Comparison of ENCODE assay signal across 8 mouse cellular contexts in the genomic region with DNA sequence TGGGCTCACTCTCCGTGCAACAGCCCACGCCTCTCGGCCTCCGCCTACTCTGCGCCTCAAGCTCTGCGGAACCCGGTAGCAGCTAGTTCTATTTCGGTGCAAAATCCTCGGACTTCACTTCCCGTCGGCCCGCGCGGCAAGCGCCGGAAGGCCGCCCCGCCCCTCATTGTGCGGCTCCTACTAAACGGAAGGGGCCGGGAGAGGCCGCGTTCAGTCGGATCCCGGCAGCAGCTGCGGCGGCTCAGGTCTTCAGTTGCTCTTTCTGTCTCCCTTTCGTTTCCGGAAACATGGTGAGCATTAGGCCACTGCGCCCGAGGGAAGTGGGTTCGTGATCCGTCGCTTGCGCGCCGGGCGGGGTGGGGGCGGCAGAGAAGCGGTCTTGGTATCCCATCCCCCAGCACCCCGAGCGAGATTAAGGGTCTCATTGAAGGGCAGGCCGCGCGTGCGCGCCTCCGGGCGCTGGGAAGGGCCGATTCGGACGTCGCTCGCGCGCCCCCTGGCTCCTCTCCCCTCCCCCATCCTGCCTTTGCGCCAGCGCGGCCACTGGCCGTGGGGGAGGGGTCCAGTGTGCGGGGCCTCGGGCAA. TPM values are rescaled to one million over a fixed set of nuclear protein-coding genes. Genes with fewer than 3 reads are reported as not detected.
DNase-seq lines count a peak whose midpoint lies in the region; ATAC-seq and TF ChIP-seq lines count a peak whose summit lies in the region.

A gene (plus strand): TSS at position 143 of the 585 bp plus-strand sequence.

- H3K4me1 ChIP-seq in embryonic facial prominence, embryonic 13.5 days = peaks cover 38% of the 10 kb centered on the region
- peaks cover 10% of the 10 kb centered on the region; the same call in 1 of the 2 replicates for H3K4me1 ChIP-seq in kidney, adult 2 months (ENCODE audit: control insufficient read depth, insufficient read depth, low read length)
- H3K4me1 ChIP-seq in limb, embryonic 12.5 days (replicated peaks) = peaks cover 34% of the 10 kb centered on the region
- peaks cover 52% of the 10 kb centered on the region for H3K4me1 ChIP-seq in midbrain, embryonic 15.5 days
- H3K4me1 ChIP-seq in spleen, adult 2 months (ENCODE audit: control insufficient read depth, insufficient read depth, insufficient read length) = peaks cover 8% of the 10 kb centered on the region; the same call in 1 of the 2 replicates

- WGBS in embryonic facial prominence, embryonic 13.5 days = under 1% methylated on average over 62 of the region's 62 CpGs
- WGBS in kidney, adult 2 months = under 1% methylated on average over 62 of the region's 62 CpGs
- under 1% methylated on average over 62 of the region's 62 CpGs for WGBS in limb, embryonic 12.5 days
- WGBS in midbrain, embryonic 15.5 days = under 1% methylated on average over 62 of the region's 62 CpGs
- WGBS in spleen, adult 2 months = 1% methylated on average over 62 of the region's 62 CpGs

- peak within 1 kb of the TSS; percentile 97 for H3K9ac ChIP-seq in embryonic facial prominence, embryonic 13.5 days
- peak within 1 kb of the TSS; percentile 96 for H3K9ac ChIP-seq in limb, embryonic 12.5 days (replicated peaks)
- H3K9ac ChIP-seq in midbrain, embryonic 15.5 days = peak within 1 kb of the TSS; percentile 88

- H3K4me3 ChIP-seq in embryonic facial prominence, embryonic 13.5 days = peak within 1 kb of the TSS; percentile 99
- H3K4me3 ChIP-seq in kidney, adult 2 months (ENCODE audit: insufficient read depth, low read depth, low read length) = peak within 1 kb of the TSS; percentile 93
- peak within 1 kb of the TSS; percentile 99 for H3K4me3 ChIP-seq in limb, embryonic 12.5 days (replicated peaks)
- H3K4me3 ChIP-seq in midbrain, embryonic 15.5 days = peak within 1 kb of the TSS; percentile 83
- peak within 1 kb of the TSS; percentile 73 for H3K4me3 ChIP-seq in spleen, adult 2 months (ENCODE audit: extremely low read depth, insufficient read depth, insufficient read length)

- peaks cover 42% of the 10 kb centered on the region for H3K36me3 ChIP-seq in embryonic facial prominence, embryonic 13.5 days
- H3K36me3 ChIP-seq in kidney, adult 2 months (ENCODE audit: control insufficient read depth, insufficient read depth, low read length) = peaks cover 2% of the 10 kb centered on the region; the same call in 1 of the 2 replicates
- peaks cover 49% of the 10 kb centered on the region for H3K36me3 ChIP-seq in limb, embryonic 12.5 days
- peaks cover 21% of the 10 kb centered on the region for H3K36me3 ChIP-seq in midbrain, embryonic 15.5 days (replicated peaks)
- peaks cover 25% of the 10 kb centered on the region for H3K36me3 ChIP-seq in spleen, adult 2 months (ENCODE audit: control insufficient read depth, insufficient read depth, low read length)

- peak within 1 kb of the TSS; percentile 83 for H3K4me2 ChIP-seq in embryonic facial prominence, embryonic 13.5 days
- peak within 1 kb of the TSS; percentile 82 for H3K4me2 ChIP-seq in limb, embryonic 12.5 days
- peak within 1 kb of the TSS; percentile 83 for H3K4me2 ChIP-seq in midbrain, embryonic 15.5 days

- no peak for TF ChIP-seq CTCF in kidney, adult 2 months (conservative IDR thresholded peaks at IDR 0.05; ENCODE audit: insufficient read depth, insufficient read length, low read depth, low read length)
- no peak for TF ChIP-seq CTCF in spleen, adult 2 months (IDR thresholded peaks at IDR 0.05; ENCODE audit: extremely low read depth, insufficient read depth, insufficient read length, insufficient replicate concordance)

- no peak for DNase-seq in cerebellum, adult 9-11 months
- DNase-seq in heart, adult 18-20 months = peak; percentile 96 to 98
- DNase-seq in kidney, adult 2 months = peak; percentile 98
- peak; percentile 88 to 95 for DNase-seq in spleen, adult 2 months (ENCODE audit: low read depth in 1 of 2, low spot score in 2 of 2)

- H3K9me3 ChIP-seq in embryonic facial prominence, embryonic 13.5 days = no peaks in the 10 kb centered on the region
- no peaks in the 10 kb centered on the region for H3K9me3 ChIP-seq in limb, embryonic 12.5 days
- H3K9me3 ChIP-seq in midbrain, embryonic 15.5 days = no peaks in the 10 kb centered on the region

- H3K27me3 ChIP-seq in embryonic facial prominence, embryonic 13.5 days = no peaks in the 10 kb centered on the region
- no peaks in the 10 kb centered on the region for H3K27me3 ChIP-seq in kidney, adult 2 months (replicated peaks; ENCODE audit: control insufficient read depth, insufficient read depth, low read length)
- H3K27me3 ChIP-seq in limb, embryonic 12.5 days = no peaks in the 10 kb centered on the region
- no peaks in the 10 kb centered on the region for H3K27me3 ChIP-seq in midbrain, embryonic 15.5 days (replicated peaks)
- H3K27me3 ChIP-seq in spleen, adult 2 months (ENCODE audit: control insufficient read depth, insufficient read depth, low read length) = no peaks in the 10 kb centered on the region

- peak within 1 kb of the TSS; percentile 99 for H3K27ac ChIP-seq in embryonic facial prominence, embryonic 13.5 days
- peak within 1 kb of the TSS; percentile 98 for H3K27ac ChIP-seq in kidney, adult 2 months (ENCODE audit: insufficient read depth, low read depth, low read length)
- peak within 1 kb of the TSS; percentile 99 for H3K27ac ChIP-seq in limb, embryonic 12.5 days
- H3K27ac ChIP-seq in midbrain, embryonic 15.5 days = peak within 1 kb of the TSS; percentile 96
- H3K27ac ChIP-seq in spleen, adult 2 months (ENCODE audit: insufficient read depth, low read length) = peak within 1 kb of the TSS; percentile 99

- TF ChIP-seq POLR2A in kidney, adult 2 months (IDR thresholded peaks at IDR 0.05; ENCODE audit: low read depth, low read length) = peak; percentile 93
- peak; percentile 96 for TF ChIP-seq POLR2A in spleen, adult 2 months (IDR thresholded peaks at IDR 0.05; ENCODE audit: low read depth, low read length)

- peak; percentile 31; the same call in 1 of the 2 replicates for ATAC-seq in cerebellum, adult (ENCODE audit: insufficient number of reproducible peaks, low FRiP score, low TSS enrichment)
- peak; percentile 15 for ATAC-seq in embryonic facial prominence, embryonic 13.5 days (ENCODE audit: insufficient number of reproducible peaks, insufficient read depth, low FRiP score, low TSS enrichment, low read depth)
- peak; percentile 20 for ATAC-seq in limb, embryonic 12.5 days (ENCODE audit: insufficient number of reproducible peaks, insufficient read depth, low FRiP score, low TSS enrichment, low read depth)
- ATAC-seq in midbrain, embryonic 15.5 days (replicated peaks) = peak; percentile 77

RNA-seq across cellular contexts. Expression of the gene that starts here (rescaled TPM):
- 2,535 and 2,700 TPM in 2 replicates for polyA plus RNA-seq in embryonic facial prominence, embryonic 13.5 days (2015; fragmentation: Nextera tagmentation; extraction: Ambion mirVana)
- 100 to 1,000 TPM; 184 to 211 TPM for total RNA-seq in heart, adult 18-20 months (2021)
- 395 and 413 TPM in 2 replicates for polyA plus RNA-seq in kidney, adult 2 months (2012; rRNA removed)
- polyA plus RNA-seq in limb, embryonic 12.5 days (2016; fragmentation: Nextera tagmentation; extraction: Ambion mirVana) = 2,525 and 2,543 TPM in 2 replicates
- polyA plus RNA-seq in midbrain, embryonic 15.5 days (2015; fragmentation: Nextera tagmentation; extraction: Ambion mirVana) = 3,624 and 3,631 TPM in 2 replicates
- polyA plus RNA-seq in spleen, adult 2 months (2012; rRNA removed) = 427 and 734 TPM in 2 replicates

Comparison
In these comparisons a context has a peak if more than half of its experiments do, and no peak if none do; other contexts are left out.
1. ATAC-seq: peak in every context shown above with its lines; median percentile 77 in midbrain, embryonic 15.5 days; 31 in cerebellum, adult; 20 in limb, embryonic 12.5 days; 15 in embryonic facial prominence, embryonic 13.5 days.